Mouse (Mus musculus) embryonic facial prominence, embryonic 13.5 days (tissue): Measurements from ENCODE around the gene Cyb5b. TPM values are rescaled to one million over a fixed set of nuclear protein-coding genes. Genes with fewer than 3 reads are reported as not detected.

Source experiments
- polyA plus RNA-seq: library from polyadenylated mRNA; unstranded; fragments of >200 nt; fragmentation: Nextera tagmentation; extraction: Ambion mirVana; gene quantifications from 2 replicates; pipeline ENCODE4 v1.2.1, GENCODE M21; 2015

Cyb5b gene
- polyA plus RNA-seq, 1 experiment from 2014 or later: 78.5 TPM

Other genes with a start within 250 kb of the Cyb5b start
- gene Sntb2, start 214.9 kb upstream of the Cyb5b start, polyA plus RNA-seq: 17.6 and 20.1 TPM in 2 replicates
- gene Vps4a, start 119.4 kb upstream of the Cyb5b start, polyA plus RNA-seq: 81.6 and 81.7 TPM in 2 replicates
- gene Pdf, start 102.0 kb upstream of the Cyb5b start, polyA plus RNA-seq: 51.1 and 55.7 TPM in 2 replicates
- 39.9 and 40.4 TPM in 2 replicates for gene Cog8, start 94.0 kb upstream of the Cyb5b start, polyA plus RNA-seq
- gene Nip7, start 93.8 kb upstream of the Cyb5b start, polyA plus RNA-seq: 87.2 and 109 TPM in 2 replicates
- gene Tmed6, start 85.0 kb upstream of the Cyb5b start, polyA plus RNA-seq: not detected in 2 replicates
- 24.7 and 24.8 TPM in 2 replicates for gene Terf2, start 54.1 kb upstream of the Cyb5b start, polyA plus RNA-seq
- gene Nfat5, start 142.8 kb downstream of the Cyb5b start, polyA plus RNA-seq: 23.5 and 28.8 TPM in 2 replicates